Mouse (Mus musculus) kidney, postnatal 36 days (tissue): ENCODE results near the gene Vopp1.

ENCODE experiments used
- DNase-seq, 2 experiments: peaks; one replicate each; pipeline ENCODE4 v3.0.0; 2021 to 2022; ENCODE audit warnings: mixed read lengths in 2 of 2

The Vopp1 gene

GRCm38 (mm10) chr6:57701686-57702085 is 123.3 kb downstream of the Vopp1 start:
- DNase-seq, result no peak

DNA sequence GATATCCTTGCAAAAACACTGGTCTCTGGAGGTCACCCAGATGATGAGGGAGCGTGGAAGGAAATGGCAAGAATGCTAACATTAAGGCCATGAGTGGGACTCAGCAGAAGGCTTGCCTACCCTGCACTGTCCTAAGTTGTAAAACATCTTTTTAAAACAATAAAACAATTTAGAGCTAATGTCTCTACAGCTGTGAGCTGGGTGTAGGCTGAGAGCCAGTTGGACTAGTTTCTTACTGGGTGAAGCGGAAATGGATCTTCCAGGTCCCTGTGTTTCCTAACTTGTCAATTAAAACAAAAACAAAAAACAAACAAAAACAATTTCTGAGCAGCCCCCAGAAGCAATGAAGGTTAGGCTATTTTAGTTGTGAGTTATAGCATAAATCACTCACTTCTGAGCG is 131.8 kb downstream of the Vopp1 start:
- no peak for DNase-seq

- peak; percentile 93 to 95 for DNase-seq
These were observed 133.3 kb downstream of the Vopp1 start, which contains the start of gene Pyurf for GRCm38 (mm10) chr6:57691467-57692261. Gene Pyurf, minus strand, starts transcription at chr6:57692078.

- no peak for DNase-seq
These were observed 140.8 kb downstream of the Vopp1 start for GRCm38 (mm10) chr6:57684156-57684555.
